Comparison of ENCODE assay signal across 8 mouse cellular contexts in the genomic region with DNA sequence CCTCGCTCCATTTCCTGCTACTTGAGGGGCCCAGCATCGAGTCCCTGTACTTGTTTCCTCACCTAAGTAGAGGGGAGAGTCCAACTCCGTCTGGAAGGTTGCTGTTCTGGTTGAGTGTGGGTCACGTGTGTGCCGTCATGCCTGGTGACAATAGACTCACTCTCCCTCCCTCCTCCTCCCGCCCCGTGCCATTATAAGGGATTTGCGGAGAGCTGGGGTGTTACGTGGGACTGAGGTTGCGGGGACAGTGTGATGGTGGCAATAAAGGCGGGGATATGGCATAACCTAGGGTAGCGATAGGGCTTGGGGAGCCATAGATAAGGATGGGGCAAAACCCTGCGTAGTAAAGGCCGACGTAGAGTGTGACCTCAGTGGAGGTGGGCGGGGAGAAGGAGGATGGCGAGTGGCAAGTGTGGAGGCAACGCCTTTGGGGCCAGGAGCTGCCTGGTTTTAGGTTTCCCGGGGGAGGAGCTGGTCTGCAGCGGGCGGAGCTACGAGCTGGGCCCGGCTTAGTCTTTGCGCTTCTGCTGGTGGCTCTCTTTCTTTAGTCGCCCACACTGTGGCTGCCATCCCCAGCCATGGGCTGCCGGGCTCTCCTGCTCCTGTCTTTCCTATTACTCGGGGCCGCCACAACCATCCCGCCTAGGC. TPM values are rescaled to one million over a fixed set of nuclear protein-coding genes. Genes with fewer than 3 reads are reported as not detected.
A peak's percentile ranks its signal among the peaks of the same experiment; 100 is the strongest.
DNase-seq lines count a peak whose midpoint lies in the region; ATAC-seq lines count a peak whose summit lies in the region.

No protein-coding gene starts in this region.

- peaks cover 24% of the 10 kb centered on the region for H3K4me1 ChIP-seq in hindbrain, embryonic 12.5 days

- peak overlapping the region; percentile 58 for H3K4me3 ChIP-seq in hindbrain, embryonic 12.5 days

- peak overlapping the region; percentile 78 for H3K9ac ChIP-seq in hindbrain, embryonic 12.5 days

- H3K27ac ChIP-seq in hindbrain, embryonic 12.5 days = peak overlapping the region; percentile 97

- WGBS in hindbrain, embryonic 12.5 days = under 1% methylated on average over 29 of the region's 29 CpGs

- DNase-seq in Muller cell, postnatal 12 days (ENCODE audit: inconsistent ontology term) = peak; percentile 96
- peak; percentile 96 for DNase-seq in cerebellum, adult 9-11 months
- peak; percentile 83 to 89 for DNase-seq in frontal cortex, adult 2 months (ENCODE audit: extremely low spot score in 1 of 2, low spot score in 1 of 2)
- DNase-seq in layer of hippocampus, postnatal 14 days (ENCODE audit: low spot score in 2 of 2) = peak; percentile 83 to 88
- peak; percentile 88 for DNase-seq in lung, postnatal 14 days
- peak; percentile 71 for DNase-seq in retina, adult 2 months (ENCODE audit: low read depth, low spot score)
- peak; percentile 88 to 93 for DNase-seq in thymus, postnatal 36 days

- no peaks in the 10 kb centered on the region for H3K36me3 ChIP-seq in hindbrain, embryonic 12.5 days

- H3K4me2 ChIP-seq in hindbrain, embryonic 12.5 days (replicated peaks) = peak overlapping the region; percentile 67

- peak; percentile 93 for ATAC-seq in hindbrain, embryonic 12.5 days (ENCODE audit: low FRiP score)

- no peaks in the 10 kb centered on the region for H3K9me3 ChIP-seq in hindbrain, embryonic 12.5 days (replicated peaks)

- H3K27me3 ChIP-seq in hindbrain, embryonic 12.5 days = no peaks in the 10 kb centered on the region

RNA-seq across cellular contexts. Expression of a gene that starts 0.6 kb away (rescaled TPM):
- 8.0 and 9.8 TPM in 2 replicates for polyA plus RNA-seq in frontal cortex, adult 2 months (2012; rRNA removed)
- 23.2 and 24.7 TPM in 2 replicates for polyA plus RNA-seq in hindbrain, embryonic 12.5 days (2016; fragmentation: Nextera tagmentation; extraction: Ambion mirVana)
- total RNA-seq in layer of hippocampus, postnatal 14 days (2021) = 10 to 100 TPM in 1 of 2 experiments, 1 to 10 TPM in 1; 8.8 to 10.9 TPM

RNA-seq across cellular contexts. Expression of a gene that starts 0.8 kb away (rescaled TPM):
- 0.40 and 0.44 TPM in 2 replicates for polyA plus RNA-seq in frontal cortex, adult 2 months (2012; rRNA removed)
- polyA plus RNA-seq in hindbrain, embryonic 12.5 days (2016; fragmentation: Nextera tagmentation; extraction: Ambion mirVana) = 13.3 and 13.5 TPM in 2 replicates
- 1 to 10 TPM in 1 of 2 experiments, under 1 TPM in 1; 0.86 to 2.2 TPM for total RNA-seq in layer of hippocampus, postnatal 14 days (2021)

Comparison
In these comparisons a context has a peak if more than half of its experiments do, and no peak if none do; other contexts are left out.
1. Peak in every context shown above with its lines: DNase-seq, ATAC-seq, H3K4me3 ChIP-seq and H3K27ac ChIP-seq.